Mouse (Mus musculus) limb, embryonic 11.5 days (tissue): ENCODE data around the gene Dgkq. TPM values are rescaled to one million over a fixed set of nuclear protein-coding genes. Genes with fewer than 3 reads are reported as not detected.
"Not testable (repeated sequence)": the region's sequence is repeated elsewhere in the genome, so short reads cannot be mapped to it uniquely, and the experiment has no call there.

Experiments
- ATAC-seq: fragments of 200-750 bp; cut with Nextera tagmentation; 2 replicates; pipeline ENCODE4 v1.8.0; 2017; ENCODE audit warnings: low read depth; ENCODE audit not compliant: insufficient number of reproducible peaks, low FRiP score, low TSS enrichment
- DNase-seq: peaks from one replicate; pipeline ENCODE4 v3.0.0-alpha.2; 2015; ENCODE audit warnings: low spot score
- H3K27ac ChIP-seq: fragments of 300-500 bp; sonication (generic); replicated peaks from 2 replicates; pipeline ENCODE4 v1.5.1; 2014; ENCODE audit warnings: low read depth, mild to moderate bottlenecking, low read length
- H3K27me3 ChIP-seq: fragments of 300-500 bp; sonication (generic); 2 replicates; pipeline ENCODE4 v1.6.1; 2014; ENCODE audit warnings: mild to moderate bottlenecking, low read length, mixed read lengths; ENCODE audit not compliant: control insufficient read depth, insufficient read depth
- H3K36me3 ChIP-seq: fragments of 300-500 bp; sonication (generic); 2 replicates; pipeline ENCODE4 v1.6.1; 2014; ENCODE audit warnings: mild to moderate bottlenecking, low read length, moderate library complexity, mixed read lengths; ENCODE audit not compliant: control insufficient read depth, insufficient read depth
- H3K4me1 ChIP-seq: fragments of 300-500 bp; sonication (generic); 2 replicates; pipeline ENCODE4 v1.6.1; 2014; ENCODE audit warnings: low read length, mixed read lengths; ENCODE audit not compliant: control insufficient read depth, insufficient read depth
- H3K4me2 ChIP-seq: fragments of 300-500 bp; sonication (generic); 2 replicates; pipeline ENCODE4 v1.6.1; 2014; ENCODE audit warnings: low read depth, mild to moderate bottlenecking, moderate library complexity; ENCODE audit not compliant: severe bottlenecking
- H3K4me3 ChIP-seq: fragments of 300-500 bp; sonication (generic); 2 replicates; pipeline ENCODE4 v1.5.1; 2014; ENCODE audit warnings: low read depth, low read length
- H3K9ac ChIP-seq: fragments of 300-500 bp; sonication (generic); 2 replicates; pipeline ENCODE4 v1.6.1; 2014; ENCODE audit warnings: mild to moderate bottlenecking, low read length
- H3K9me3 ChIP-seq: fragments of 300-500 bp; sonication (generic); 2 replicates; pipeline ENCODE4 v1.6.1; 2016; ENCODE audit warnings: low read length; ENCODE audit not compliant: control insufficient read depth
- WGBS: fragments of 180-500 bp; shearing (Covaris S2); extraction: QIAGEN DNeasy Blood & Tissue Kit; methylation state at CpG from one replicate; pipeline ENCODE4 v1.1.7; 2014; 5-methylcytosine and 5-hydroxymethylcytosine counted together
- polyA plus RNA-seq: library from polyadenylated mRNA; unstranded; fragments of >200 nt; fragmentation: Nextera tagmentation; extraction: Ambion mirVana; gene quantifications from 2 replicates; pipeline ENCODE4 v1.2.1, GENCODE M21; 2014

The Dgkq gene
- polyA plus RNA-seq, 1 experiment from 2014 or later: 8.5 TPM

GRCm38 (mm10) chr5:108647311-108647710, 22.2 kb downstream of the Dgkq start:
- ATAC-seq: no peak
- Histone ChIP-seq H3K4me3 (no peak overlapping the region), H3K9me3 (no peaks in the 10 kb centered on the region), H3K9ac (no peak overlapping the region), H3K27ac (no peak overlapping the region), H3K36me3 (0 out of 2 replicates have a peak, but pooled peaks cover 2% of the 10 kb centered on the region), H3K4me1 (no peaks in the 10 kb centered on the region), H3K4me2 (no peak overlapping the region), H3K27me3 (no peaks in the 10 kb centered on the region)
- DNase-seq: no peak
- 90% methylated on average over 2 of the region's 2 CpGs for WGBS

GRCm38 (mm10) chr5:108646343-108646660, 23.2 kb downstream of the Dgkq start:
- no peak for DNase-seq
- Histone ChIP-seq H3K27me3 (no peaks in the 10 kb centered on the region), H3K27ac (no peak overlapping the region), H3K36me3 (0 out of 2 replicates have a peak, but pooled peaks cover 2% of the 10 kb centered on the region), H3K4me1 (no peaks in the 10 kb centered on the region), H3K4me3 (no peak overlapping the region), H3K9me3 (no peaks in the 10 kb centered on the region), H3K4me2 (no peak overlapping the region), H3K9ac (no peak overlapping the region)
- ATAC-seq: no peak
- WGBS: 91% methylated on average over 3 of the region's 3 CpGs

DNA sequence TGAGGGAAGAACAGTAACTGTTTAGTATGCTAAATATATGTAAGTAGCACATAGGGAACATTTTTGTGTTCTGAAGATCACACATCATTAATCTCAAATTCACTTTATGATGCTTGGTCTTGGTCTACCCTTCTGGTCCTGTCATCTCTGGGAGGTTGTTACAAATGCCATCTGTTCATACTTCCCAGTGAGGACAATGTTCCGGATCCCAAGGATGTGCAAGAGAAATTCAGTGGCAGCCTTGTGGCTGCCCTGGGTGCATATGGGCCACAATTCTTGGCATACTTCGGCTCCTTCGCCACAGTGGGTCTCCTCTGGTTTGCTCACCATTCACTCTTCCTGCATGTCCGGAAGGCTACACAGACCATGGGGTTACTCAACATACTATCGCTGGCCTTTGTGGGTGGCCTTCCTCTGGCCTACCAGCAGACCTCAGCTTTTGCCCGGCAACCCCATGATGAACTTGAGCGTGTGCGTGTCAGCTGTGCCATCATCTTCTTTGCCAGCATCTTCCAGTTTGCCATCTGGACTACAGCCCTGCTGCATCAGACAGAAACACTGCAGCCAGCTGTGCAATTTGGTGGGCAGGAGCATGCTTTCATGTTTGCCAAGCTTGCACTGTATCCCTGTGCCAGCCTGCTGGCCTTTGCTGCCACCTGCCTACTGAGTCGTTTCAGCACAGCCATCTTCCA, 23.7 kb downstream of the Dgkq start:
- no peak overlapping the region for H3K9ac ChIP-seq
- no peaks in the 10 kb centered on the region for H3K4me1 ChIP-seq
- H3K4me3 ChIP-seq: no peak overlapping the region
- DNase-seq (no peak), ATAC-seq (no peak)
- 0 out of 2 replicates have a peak, but pooled peaks cover 2% of the 10 kb centered on the region for H3K36me3 ChIP-seq
- H3K27ac ChIP-seq: no peak overlapping the region
- H3K27me3 ChIP-seq: no peaks in the 10 kb centered on the region
- no peaks in the 10 kb centered on the region for H3K9me3 ChIP-seq
- WGBS: 92% methylated on average over 9 of the region's 9 CpGs
- no peak overlapping the region for H3K4me2 ChIP-seq

GRCm38 (mm10) chr5:108643674-108644073, 25.8 kb downstream of the Dgkq start:
- no peaks in the 10 kb centered on the region for H3K27me3 ChIP-seq
- H3K4me3 ChIP-seq: no peak overlapping the region
- DNase-seq (no peak), ATAC-seq (no peak)
- no peak overlapping the region for H3K4me2 ChIP-seq
- H3K4me1 ChIP-seq: no peaks in the 10 kb centered on the region
- no peak overlapping the region for H3K27ac ChIP-seq
- 85% methylated on average over 2 of the region's 2 CpGs for WGBS
- no peak overlapping the region for H3K9ac ChIP-seq
- H3K36me3 ChIP-seq: 0 out of 2 replicates have a peak, but pooled peaks cover 2% of the 10 kb centered on the region
- no peaks in the 10 kb centered on the region for H3K9me3 ChIP-seq

GRCm38 (mm10) chr5:108636172-108636571, 33.3 kb downstream of the Dgkq start:
- H3K4me1 ChIP-seq: no peaks in the 10 kb centered on the region
- no peaks in the 10 kb centered on the region for H3K9me3 ChIP-seq
- H3K36me3 ChIP-seq: no peaks in the 10 kb centered on the region
- ATAC-seq: no peak
- no peak overlapping the region for H3K4me3 ChIP-seq
- no peaks in the 10 kb centered on the region for H3K27me3 ChIP-seq
- no peak for DNase-seq
- no peak overlapping the region for H3K9ac ChIP-seq
- H3K27ac ChIP-seq: no peak overlapping the region
- no peak overlapping the region for H3K4me2 ChIP-seq
- WGBS: 78% methylated on average over 4 of the region's 4 CpGs

- not testable (repeated sequence) for H3K9ac ChIP-seq, H3K36me3 ChIP-seq, H3K4me1 ChIP-seq, H3K27ac ChIP-seq, H3K4me3 ChIP-seq, DNase-seq, H3K27me3 ChIP-seq, H3K9me3 ChIP-seq, H3K4me2 ChIP-seq, ATAC-seq
- 81% methylated on average over 2 of the region's 3 CpGs for WGBS
Observed at GRCm38 (mm10) chr5:108634088-108634487, 35.4 kb downstream of the Dgkq start.

DNA sequence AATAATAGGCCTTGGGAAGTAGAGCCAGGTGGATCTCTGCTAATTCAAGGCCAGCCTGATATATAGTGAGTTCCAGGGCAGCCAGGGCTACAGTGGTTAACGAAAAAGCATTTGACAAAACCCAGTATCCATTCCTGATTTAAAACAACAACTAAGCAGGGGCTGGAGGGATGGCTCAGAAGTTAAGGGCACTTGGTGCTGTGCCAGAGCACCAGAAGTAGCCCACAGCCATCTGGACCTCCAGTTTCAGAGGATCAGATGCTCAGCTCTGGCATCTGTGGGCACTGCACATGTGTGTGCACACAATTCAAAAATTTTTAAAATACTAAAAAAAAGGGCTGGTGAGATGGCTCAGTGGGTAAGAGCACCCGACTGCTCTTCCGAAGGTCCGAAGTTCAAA, 35.8 kb downstream of the Dgkq start:
- DNase-seq (no peak), ATAC-seq (no peak)
- Histone ChIP-seq H3K4me3 (no peak overlapping the region), H3K4me2 (no peak overlapping the region), H3K36me3 (no peaks in the 10 kb centered on the region), H3K27me3 (no peaks in the 10 kb centered on the region), H3K27ac (no peak overlapping the region), H3K9ac (no peak overlapping the region), H3K9me3 (no peaks in the 10 kb centered on the region), H3K4me1 (peaks cover 3% of the 10 kb centered on the region; the same call in 1 of the 2 replicates)
- 83% methylated on average over 4 of the region's 4 CpGs for WGBS

GRCm38 (mm10) chr5:108629634-108630483, 39.6 kb downstream of the Dgkq start, which contains the start of the genes Gak and Tmem175:
Gene Gak (minus strand): TSS chr5:108629755.
Gene Tmem175 (plus strand): TSS chr5:108629770.
- Histone ChIP-seq H3K4me3 (peak within 1 kb of the TSS; percentile 74), H3K4me2 (peak within 1 kb of the TSS; percentile 91), H3K27ac (peak within 1 kb of the TSS; percentile 60; the same call in 1 of the 2 replicates), H3K9me3 (no peaks in the 10 kb centered on the region), H3K4me1 (peaks cover 5% of the 10 kb centered on the region; the same call in 1 of the 2 replicates), H3K36me3 (no peaks in the 10 kb centered on the region), H3K9ac (peak within 1 kb of the TSS; percentile 82), H3K27me3 (no peaks in the 10 kb centered on the region)
- WGBS: under 1% methylated on average over 58 of the region's 58 CpGs
- DNase-seq (peak; percentile 93), ATAC-seq (peak; percentile 96)
